Mouse (Mus musculus): ENCODE measurements around the gene Dhx16.
"Not testable (repeated sequence)": the region's sequence is repeated elsewhere in the genome, so short reads cannot be mapped to it uniquely, and the experiment has no call there.

Dhx16 gene

DNA sequence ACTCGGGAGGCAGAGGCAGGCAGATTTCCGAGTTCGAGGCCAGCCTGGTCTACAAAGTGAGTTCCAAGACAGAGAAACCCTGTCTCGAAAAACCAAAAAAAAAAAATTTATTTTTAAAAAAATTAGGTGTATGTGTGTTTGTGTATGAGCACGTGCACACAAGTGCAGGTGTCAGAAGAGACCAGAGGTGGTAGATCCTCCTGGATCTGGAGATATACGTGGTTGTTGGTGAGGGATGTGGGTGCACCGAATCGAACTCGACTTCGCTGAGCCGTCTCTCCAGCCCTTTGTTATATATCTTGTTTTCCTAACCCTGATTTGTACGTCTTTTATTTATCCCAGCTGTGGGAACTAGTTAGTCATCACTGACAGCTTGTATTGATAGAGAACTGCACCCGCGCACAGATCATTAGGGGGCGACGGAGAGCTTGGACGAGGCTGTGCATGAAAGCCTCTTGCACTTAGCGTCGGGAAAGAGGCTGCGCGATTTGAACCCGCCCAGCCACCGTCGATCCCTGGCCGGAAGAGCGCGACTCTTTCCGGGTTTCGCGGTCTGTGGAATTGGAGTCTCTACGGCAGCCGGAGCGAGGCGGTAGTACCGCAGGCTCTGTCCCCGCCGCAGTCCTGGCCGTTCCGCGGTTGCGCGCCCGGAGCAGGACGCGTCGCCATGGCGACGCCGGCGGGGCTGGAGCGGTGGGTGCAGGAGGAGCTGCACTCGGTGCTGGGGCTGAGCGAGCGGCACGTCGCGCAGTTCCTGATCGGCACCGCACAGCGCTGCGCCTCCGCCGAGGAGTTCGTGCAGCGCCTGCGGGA lies at the start of gene Dhx16:
Dhx16 (plus strand) TSS at position 575 of the 813 bp plus-strand sequence.
- DNase-seq (ENCODE audit: low spot score) = peak; percentile 95

DNA sequence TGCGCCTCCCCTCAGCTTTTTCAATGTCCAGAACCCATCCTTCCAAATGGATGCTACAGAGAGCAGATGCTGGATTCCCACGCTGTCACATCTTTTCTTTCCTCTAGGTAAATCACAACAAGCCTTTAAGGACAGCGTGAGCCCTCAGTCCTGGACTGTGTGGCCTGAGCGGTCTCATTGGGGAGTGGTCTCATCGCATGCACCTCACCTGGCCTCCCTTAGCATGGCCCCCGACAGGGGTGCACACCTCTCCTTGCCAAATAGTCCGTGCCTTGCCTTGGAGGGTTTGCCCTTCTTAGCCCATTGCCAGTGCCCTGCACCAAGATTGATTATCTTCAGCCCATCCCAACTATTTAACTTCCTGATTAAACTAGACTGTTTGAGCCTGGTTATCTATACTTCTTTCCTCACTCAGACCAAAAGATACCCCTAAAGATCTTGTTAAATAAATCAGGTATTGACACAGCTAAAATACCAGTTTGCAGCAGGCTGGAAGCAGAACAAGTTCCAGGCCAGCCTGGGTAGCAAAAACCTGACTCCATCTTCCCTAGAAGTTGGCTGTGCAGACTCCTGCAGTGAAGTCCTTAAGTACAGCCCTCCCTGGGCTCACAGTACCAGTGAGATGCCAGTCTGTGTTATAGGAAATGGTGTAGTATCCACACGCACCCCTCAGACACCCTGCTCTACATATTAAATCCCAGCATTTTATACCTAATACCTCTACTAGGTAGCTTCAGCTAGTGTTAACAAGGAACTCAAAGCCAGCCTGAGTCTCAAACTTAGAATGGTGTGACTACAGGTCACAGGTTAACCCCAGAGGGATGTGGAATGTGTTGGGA lies 47.0 kb upstream of the Dhx16 start:
- no peak for DNase-seq (ENCODE audit: low spot score)

DNA sequence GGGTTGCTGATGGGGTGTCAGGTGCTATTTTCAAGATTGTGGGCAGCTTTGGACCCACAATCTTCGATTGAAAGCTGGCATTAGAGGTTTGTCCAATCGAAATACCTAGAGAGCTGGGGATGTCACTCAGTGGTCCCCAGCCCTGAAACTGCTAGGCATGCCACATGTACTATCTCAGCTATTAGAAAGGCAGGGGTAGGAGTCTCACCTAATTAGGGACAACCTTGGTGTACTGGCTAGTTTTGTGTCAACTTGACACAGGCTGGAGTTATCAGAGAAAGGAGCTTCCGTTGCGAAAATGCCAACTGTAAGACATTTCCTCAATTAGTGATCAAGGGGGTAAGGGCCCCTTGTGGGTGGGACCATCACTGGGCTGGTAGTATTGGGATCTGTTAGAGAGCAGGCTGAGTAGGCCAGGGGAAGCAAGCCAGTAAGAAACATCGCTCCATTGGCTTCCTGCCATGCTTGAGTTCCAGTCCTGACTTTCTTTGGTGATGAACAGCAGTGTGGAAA lies 46.3 kb upstream of the Dhx16 start:
- no peak for DNase-seq (ENCODE audit: low spot score)

DNA sequence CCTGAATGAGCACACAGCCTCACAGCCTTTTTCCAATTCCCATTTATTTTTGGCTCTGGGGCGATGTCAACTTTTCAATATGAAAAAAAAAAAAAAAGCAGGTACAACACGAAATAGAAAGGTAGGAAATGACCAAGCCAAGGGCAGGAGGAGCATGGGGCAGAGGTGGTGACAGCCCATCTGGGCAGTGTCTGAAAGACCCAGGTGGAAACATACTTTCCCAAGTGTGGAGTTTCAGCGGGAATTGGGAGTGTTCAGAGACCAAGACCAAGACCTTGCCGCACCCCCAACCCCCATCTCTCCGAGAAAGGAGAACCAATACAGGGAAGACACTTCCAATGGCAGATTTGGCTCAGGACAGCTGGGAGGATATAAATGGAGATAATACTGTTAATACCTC lies 45.7 kb upstream of the Dhx16 start:
- DNase-seq (ENCODE audit: low spot score) = no peak

DNA sequence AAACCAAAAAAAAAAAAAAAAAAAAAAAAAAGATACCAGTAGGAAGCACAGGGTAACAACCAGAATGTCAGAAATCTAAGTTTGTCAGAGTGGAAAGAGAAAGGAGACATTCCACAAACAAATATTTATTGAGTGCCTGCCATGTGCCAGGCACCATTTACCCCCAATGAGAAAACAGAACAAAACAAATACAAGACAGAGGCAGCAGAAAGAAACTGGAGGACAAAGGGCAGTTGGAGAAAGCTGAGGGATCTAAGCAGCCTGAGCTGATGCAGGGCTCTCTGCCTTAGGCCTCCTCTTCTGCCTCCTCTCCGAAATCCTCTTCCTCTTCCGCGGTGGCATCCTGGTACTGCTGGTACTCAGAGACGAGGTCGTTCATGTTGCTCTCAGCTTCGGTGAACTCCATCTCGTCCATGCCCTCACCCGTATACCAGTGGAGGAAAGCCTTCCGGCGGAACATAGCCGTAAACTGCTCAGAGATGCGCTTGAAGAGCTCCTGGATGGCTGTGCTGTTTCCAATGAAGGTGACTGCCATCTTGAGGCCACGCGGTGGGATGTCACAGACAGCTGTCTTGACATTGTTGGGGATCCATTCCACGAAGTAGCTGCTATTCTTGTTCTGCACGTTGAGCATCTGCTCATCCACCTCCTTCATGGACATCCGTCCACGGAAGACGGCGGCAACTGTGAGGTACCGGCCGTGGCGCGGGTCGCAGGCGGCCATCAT lies 44.8 kb upstream of the Dhx16 start:
- no peak for DNase-seq (ENCODE audit: low spot score)

DNA sequence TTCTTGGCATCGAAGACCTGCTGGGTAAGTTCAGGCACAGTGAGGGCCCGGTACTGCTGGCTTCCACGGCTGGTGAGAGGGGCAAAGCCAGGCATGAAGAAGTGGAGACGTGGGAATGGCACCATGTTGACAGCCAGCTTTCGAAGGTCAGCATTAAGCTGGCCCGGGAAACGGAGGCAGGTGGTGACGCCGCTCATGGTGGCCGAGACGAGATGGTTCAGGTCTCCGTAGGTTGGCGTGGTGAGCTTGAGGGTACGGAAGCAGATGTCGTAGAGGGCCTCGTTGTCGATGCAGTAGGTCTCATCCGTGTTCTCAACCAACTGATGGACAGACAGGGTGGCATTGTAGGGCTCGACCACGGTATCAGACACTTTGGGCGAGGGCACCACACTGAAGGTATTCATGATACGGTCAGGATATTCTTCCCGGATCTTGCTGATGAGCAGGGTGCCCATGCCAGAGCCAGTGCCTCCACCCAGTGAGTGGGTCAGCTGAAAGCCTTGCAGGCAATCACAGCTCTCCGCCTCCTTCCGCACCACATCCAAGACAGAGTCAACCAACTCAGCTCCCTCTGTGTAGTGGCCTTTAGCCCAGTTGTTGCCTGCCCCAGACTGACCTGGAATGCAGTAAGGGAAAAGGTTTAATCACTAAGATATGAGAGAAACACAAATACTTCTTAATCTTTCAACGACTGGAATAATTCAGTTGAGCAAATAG lies 44.0 kb upstream of the Dhx16 start:
- no peak for DNase-seq (ENCODE audit: low spot score)

DNA sequence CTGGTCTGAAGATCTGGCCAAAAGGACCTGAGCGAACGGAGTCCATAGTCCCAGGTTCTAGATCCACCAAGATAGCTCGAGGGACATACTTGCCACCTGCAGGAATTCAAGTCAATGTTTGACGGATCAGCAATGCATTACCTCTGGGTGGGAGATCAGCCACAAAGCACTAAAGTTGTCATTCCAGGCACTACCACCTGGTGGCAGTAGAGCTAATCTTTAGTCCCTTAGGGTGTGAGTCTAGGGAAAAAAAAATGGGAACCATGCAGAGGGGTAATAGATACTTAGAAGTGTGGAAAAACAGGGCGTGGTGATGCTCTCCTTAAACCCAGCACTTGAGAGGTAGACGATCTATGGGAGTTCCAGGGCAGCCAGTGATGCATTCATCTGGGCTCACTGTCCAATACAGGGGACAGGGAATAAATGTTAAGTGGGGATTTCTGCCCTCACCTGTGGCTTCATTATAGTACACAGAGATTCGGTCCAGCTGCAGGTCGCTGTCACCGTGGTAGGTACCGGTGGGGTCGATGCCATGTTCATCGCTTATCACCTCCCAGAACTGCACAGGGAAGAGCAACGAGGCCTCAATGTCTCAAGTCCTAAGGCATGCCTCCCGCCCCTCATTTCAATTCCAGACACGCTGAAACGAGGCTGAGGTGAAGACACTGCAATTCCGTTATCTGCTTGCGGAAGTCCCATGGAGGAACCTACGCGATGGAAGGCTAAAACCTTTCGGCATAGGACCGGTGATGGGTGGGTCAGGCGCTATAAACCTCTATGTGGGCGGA lies 43.2 kb upstream of the Dhx16 start:
- peak; percentile 82 for DNase-seq (ENCODE audit: low spot score)

DNA sequence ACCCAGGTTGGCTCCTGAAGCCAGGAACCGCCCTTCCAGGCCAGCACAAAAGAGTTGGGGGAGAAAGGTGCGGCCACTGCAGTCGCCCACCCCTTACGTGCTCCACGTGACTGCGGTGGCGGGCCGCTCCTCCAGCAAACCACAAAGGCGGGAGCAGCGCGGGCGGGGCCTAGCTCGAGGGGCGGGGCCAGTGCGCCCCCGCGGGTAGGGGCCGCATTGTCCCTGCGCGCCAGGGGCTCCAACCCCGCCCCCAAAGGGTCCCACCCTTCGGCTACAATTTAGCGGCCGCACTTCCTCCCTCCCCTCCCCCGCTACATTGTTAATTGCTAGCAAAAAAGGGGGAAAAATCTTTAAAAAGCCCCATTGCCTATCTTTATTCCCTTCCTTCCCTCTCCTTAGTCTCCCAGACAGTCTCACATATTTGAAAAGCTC lies 42.6 kb upstream of the Dhx16 start:
- DNase-seq (ENCODE audit: low spot score) = peak; percentile 94

DNA sequence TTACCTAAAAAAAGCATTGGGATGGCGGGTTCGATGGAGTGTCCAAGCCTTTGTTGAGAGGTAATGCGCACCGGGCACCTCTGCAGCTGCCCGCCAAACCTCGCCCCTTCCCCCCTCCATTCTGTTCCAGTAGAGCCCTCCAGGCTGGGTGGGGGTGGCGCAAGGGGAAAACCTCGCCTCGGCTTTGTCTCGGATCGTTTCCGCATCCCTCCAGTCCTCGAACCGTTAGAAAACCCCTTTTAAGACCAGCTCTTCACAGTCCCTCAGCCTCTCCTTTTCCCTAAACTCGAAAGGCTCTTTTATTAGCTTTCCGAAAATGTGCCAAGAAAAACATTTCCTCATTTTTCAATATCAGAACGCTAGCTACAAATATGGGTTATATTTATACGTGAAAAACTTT lies 42.1 kb upstream of the Dhx16 start:
- DNase-seq (ENCODE audit: low spot score) = no peak

DNA sequence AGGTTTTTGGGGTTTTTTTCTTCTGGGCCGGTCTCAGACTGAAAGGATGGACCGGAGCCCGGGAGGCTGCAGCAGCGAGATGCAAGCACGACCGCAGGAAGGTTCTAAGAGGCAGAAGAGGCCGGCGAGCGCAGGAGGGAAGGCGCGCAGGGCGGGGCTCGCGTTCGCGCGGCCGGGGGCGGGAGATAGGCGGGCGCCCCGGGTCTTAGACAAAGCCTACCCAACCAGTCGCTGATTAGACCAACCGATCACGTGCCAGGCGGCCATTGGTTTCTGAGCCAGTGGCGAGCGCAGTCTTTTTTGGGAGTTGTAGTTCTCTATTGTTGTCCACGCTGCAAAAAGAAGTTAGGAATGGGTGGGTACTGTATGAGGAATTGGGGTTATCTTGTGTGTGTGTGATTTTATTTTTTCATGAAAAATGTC lies 41.5 kb upstream of the Dhx16 start, which contains the start of gene Tubb5:
Tubb5 (minus strand) TSS at position 185 of the 423 bp plus-strand sequence.
- peak; percentile 97 for DNase-seq (ENCODE audit: low spot score)

DNA sequence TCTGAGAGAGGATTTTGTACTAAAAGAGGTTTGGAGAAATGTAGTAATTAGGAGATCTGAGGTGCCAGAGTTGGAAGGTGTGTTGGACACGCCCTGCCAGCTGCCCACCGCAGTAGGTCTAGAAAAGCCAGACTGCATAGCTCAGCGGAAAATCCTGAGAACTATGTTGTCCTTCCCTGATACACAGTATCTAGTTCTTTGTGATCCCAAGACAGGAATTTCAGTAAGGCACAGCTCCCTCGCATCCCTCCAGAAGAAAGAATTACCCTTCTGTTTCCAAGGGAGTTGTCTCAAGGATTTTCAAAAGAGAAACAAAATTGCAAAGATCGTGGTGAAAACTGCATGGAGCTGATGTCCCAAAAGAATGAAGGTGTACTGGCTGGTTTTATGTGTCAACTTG lies 41.0 kb upstream of the Dhx16 start:
- peak; percentile 17 for DNase-seq (ENCODE audit: low spot score)

DNA sequence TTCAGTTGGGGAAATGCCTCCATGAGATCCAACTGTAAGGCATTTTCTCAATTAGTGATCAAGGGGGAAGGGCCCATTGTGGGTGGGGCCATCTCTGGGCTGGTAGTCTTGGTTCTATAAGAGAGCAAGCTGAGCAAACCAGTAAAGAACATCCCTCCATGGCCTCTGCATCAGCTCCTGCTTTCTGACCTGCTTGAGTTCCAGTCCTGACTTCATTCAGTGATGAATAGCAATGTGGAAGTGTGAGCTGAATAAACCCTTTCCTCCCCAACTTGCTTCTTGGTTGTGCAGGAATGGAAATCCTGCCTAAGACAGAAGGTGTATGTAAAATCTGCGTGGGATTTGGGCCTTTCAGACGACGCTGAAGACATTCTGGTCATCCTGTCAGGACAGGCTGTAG lies 40.6 kb upstream of the Dhx16 start:
- DNase-seq (ENCODE audit: low spot score) = not testable (repeated sequence)

DNA sequence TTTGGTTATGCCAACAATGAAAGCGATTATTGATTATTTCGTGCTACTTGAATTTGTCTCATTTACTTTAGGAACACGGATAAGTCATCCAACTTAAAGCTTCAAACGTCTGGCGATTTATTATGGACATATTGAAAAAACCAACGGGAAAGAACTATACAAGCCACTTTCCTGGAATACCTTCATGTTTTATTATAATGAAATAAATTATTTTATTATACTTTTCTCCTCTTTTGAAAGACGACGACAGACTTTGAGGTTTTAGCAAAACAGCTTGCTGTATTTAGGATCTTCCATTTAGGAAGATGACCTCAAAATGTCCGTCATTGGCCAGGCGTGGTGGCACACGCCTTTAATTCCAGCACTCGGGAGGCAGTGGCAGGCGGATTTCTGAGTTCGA lies 39.1 kb upstream of the Dhx16 start:
- DNase-seq (ENCODE audit: low spot score) = no peak

DNA sequence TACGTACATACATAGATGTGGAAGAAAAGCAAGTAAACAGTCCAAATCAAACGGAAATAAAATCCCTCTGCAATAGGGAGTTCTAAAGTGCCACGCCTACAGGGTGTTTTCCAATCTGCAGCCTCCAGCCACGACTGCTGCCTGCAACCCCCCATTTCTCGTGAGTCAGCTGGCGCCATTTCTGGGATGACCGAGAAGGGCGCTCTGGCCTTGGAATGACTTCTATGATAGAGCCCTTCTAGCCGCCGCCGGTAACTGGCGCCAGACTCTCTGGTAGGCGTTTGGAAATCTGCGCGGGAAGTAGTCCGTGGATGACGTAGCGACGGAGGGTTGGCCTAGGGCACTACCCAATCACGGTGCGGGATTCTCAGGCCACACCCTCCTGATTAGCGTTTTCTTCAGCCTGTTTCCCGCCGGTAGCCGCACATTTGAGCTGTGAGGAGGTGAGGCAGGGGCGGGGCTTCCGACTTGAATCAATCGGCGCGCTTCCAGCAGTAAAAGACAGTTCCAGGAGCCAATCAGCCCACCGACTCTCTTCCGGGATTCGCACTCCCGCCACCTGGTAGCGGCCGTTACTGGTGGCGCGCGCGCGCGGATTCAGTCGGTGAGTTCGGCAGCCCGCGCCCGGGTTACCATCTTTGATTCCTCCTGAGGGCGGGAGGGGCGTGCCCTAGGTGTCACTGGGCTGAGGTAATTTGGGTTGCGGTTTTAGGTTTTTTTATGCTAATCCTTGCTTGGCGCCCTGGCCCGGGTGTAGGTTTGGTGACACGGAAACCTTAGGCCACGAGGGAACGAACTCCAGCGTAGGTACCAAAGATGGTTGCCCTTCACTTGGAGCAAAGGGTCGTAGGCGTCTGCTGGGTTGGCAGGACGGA lies 38.3 kb upstream of the Dhx16 start, which contains the start of gene Mdc1:
Mdc1 (plus strand) TSS at position 440 of the 875 bp plus-strand sequence.
- peak; percentile 100 for DNase-seq (ENCODE audit: low spot score)

DNA sequence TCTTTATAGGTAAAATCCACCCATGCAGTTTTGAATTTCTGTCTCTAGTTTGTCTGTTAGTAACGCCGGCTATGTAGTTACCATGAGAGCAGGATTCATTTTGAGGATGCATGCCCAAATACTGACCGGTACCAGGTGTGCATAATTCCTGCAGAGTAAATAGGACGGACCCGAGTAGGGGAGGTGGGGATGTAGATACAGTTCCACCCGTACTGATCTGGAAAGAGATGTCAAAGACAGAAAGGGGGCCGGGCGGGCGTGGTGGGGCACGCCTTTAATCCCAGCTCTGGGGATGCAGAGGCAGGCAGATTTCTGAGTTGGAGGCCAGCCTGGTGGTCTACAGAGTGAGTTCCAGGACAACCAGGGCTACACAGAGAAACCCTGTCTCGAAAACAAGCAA lies 37.6 kb upstream of the Dhx16 start:
- DNase-seq (ENCODE audit: low spot score) = peak; percentile 14

DNA sequence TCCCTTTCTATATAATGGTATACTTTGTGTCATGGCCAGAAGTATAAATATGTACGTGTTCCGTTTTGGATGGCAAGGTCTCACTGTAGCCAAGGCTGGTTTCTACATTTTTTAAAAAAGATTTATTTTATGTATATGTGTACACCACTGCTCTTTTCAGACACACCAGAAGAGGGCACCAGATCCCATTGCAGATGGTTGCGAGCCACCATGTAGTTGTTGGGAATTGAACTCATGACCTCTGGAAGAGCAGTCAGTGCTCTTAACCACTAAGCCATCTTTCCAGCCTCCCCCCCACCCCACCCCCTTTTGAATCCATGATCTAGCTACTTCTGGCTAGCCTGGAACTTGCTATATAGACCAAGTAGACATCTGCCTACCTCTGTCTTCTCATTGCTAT lies 36.1 kb upstream of the Dhx16 start:
- DNase-seq (ENCODE audit: low spot score) = no peak

DNA sequence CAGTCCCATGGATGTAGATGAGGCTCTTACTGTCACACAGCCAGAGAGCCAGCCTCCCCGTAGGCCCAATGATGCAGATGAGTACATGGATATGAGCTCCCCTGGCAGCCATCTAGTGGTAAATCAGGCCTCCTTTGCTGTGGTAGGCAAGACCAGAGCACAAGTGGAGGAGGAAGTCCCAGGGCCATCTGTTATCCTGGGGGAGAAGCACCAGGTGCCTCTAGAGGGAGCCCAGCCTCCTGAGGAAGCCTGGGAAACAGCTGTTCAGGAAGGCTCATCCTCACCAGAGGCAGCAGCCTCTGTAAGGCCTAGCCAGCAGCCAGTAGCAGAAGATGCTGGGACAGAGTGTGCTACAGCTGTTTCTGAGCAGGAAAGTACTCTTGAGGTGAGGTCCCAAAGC lies 31.5 kb upstream of the Dhx16 start:
- DNase-seq (ENCODE audit: low spot score) = no peak

DNA sequence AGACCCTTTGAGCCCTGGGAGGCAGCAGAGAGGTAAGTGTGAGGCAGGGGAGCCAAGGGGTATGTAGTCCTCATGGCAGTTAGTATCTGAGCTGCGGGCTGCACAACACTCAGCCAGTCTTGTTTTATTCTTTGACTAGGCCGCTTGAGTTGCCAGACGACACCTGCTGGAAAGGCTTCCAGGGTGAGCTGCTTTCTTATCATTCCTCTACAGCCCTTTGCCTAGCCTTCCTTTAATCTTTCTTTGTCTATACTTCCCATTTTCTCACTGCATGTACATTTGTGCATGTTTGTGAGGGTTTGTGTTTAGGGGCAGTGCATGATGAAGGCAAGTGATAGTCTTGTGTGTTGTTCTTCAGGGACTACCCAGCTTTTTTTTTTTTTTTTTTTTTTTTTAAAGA lies 28.6 kb upstream of the Dhx16 start:
- DNase-seq (ENCODE audit: low spot score) = no peak

DNA sequence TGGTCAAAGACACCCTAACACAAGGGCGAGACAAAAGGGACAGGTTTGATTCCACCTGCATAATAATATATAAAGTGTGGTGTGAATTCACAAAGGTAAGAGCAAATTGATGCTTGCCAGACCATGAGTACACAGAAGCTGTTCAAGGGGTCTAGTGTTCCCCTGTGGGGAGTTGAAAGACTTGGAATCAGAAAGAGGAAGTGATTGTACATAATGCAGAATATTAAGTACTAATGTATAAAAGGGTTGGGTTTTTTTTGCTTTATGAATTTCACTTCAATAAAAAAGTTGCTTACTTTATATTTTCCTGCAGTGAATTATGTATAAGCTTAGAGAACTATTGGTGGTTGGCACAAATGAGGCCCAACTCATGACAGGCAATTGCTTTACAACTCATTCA lies 20.2 kb upstream of the Dhx16 start:
- DNase-seq (ENCODE audit: low spot score) = no peak

DNA sequence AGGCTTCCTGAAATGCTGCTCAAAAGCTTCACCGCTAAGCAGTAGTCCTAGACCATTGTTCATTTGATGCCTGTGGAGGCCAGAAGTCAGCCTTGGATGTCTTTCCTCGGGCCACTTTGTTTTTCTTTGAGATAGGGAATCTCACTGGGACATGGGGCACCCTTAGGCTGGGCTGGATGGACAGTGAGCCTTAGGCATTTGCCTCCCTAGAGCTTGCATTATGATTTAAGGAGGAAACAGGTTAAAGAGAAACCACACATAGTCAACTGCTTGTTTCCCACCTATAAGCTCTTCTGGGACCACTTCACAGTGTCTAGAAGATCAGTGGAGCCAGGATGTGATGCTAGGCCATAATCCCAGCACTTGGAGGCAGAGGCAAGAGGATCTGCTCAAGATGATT lies 19.8 kb upstream of the Dhx16 start:
- DNase-seq (ENCODE audit: low spot score) = no peak

All from yolk sac, embryonic 10.5 days (tissue).